Mouse (Mus musculus) intestine, embryonic 15.5 days (tissue): ENCODE measurements around the gene Ank. TPM values are rescaled to one million over a fixed set of nuclear protein-coding genes. Genes with fewer than 3 reads are reported as not detected.

ENCODE experiments used
- polyA plus RNA-seq: library from polyadenylated mRNA; unstranded; fragments of >200 nt; fragmentation: Nextera tagmentation; extraction: Ambion mirVana; gene quantifications from 2 replicates; pipeline ENCODE4 v1.2.1, GENCODE M21; 2015

Gene Ank
- polyA plus RNA-seq, 1 experiment from 2014 or later, result 15.9 TPM

Other genes with a start within 250 kb of the Ank start
- gene Otulin, start 164.0 kb downstream of the Ank start, polyA plus RNA-seq, result 31.3 and 32.8 TPM in 2 replicates
- gene Otulinl, start 214.9 kb downstream of the Ank start, polyA plus RNA-seq, result 10.9 and 11.4 TPM in 2 replicates